Mouse (Mus musculus): ENCODE results near the gene Rpp40.

The Rpp40 gene

GRCm38 (mm10) chr13:35851581-35851980 is 54.6 kb downstream of the Rpp40 start:
- no peak for DNase-seq (ENCODE audit: low spot score)

GRCm38 (mm10) chr13:35848694-35849093 is 57.5 kb downstream of the Rpp40 start:
- DNase-seq (ENCODE audit: low spot score), result no peak

GRCm38 (mm10) chr13:35845306-35845705 is 60.9 kb downstream of the Rpp40 start:
- no peak for DNase-seq (ENCODE audit: low spot score)

All from ovary, adult 18-20 months (tissue).